Mouse (Mus musculus): Measurements from ENCODE around the gene Smurf1.

Gene Smurf1

DNA sequence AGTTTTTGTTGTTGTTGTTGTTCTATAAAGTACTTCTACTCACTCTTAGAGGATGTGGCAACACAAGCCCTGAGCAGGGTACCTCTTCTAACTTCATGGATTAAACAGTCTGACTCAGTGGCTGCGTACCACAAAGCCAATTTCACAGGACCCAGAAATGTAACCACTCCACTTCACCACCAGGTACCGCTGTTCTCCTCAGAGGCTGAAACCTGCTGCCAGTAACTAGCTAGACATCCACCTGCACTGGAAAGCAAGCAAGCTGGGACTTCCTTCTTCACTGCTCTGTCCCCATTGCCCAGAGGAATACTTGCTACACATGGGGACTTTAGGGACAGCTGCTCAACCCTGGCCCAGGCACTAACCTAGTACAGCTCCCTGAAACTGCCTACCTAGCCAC is 58.1 kb downstream of the Smurf1 start:
- no peak for TF ChIP-seq POU5F1 (IDR thresholded peaks at IDR 0.05; ENCODE audit: borderline replicate concordance, low read length)
- TF ChIP-seq CTCF (conservative IDR thresholded peaks at IDR 0.05; ENCODE audit: low read length) = peak; percentile 73
- H3K9me3 ChIP-seq (ENCODE audit: low read length) = no peaks in the 10 kb centered on the region
- no peak overlapping the region for H3K4me3 ChIP-seq (replicated peaks; ENCODE audit: low read length)
- H3K4me1 ChIP-seq (replicated peaks; ENCODE audit: low read depth, low read length) = peaks cover 88% of the 10 kb centered on the region
- H3K27me3 ChIP-seq (ENCODE audit: insufficient read depth, low read length) = no peaks in the 10 kb centered on the region
- 0 out of 2 replicates have a peak, but pooled peaks cover 5% of the 10 kb centered on the region for H3K36me3 ChIP-seq (ENCODE audit: insufficient read depth, low read length)

- H3K27me3 ChIP-seq (ENCODE audit: insufficient read depth, low read length) = no peaks in the 10 kb centered on the region
- TF ChIP-seq NANOG (IDR thresholded peaks at IDR 0.05; ENCODE audit: borderline replicate concordance, low read length) (no peak), POU5F1 (IDR thresholded peaks at IDR 0.05; ENCODE audit: borderline replicate concordance, low read length) (no peak), CTCF (conservative IDR thresholded peaks at IDR 0.05; ENCODE audit: low read length) (no peak)
- H3K9me3 ChIP-seq (ENCODE audit: low read length) = no peaks in the 10 kb centered on the region
- H3K4me1 ChIP-seq (replicated peaks; ENCODE audit: low read depth, low read length) = peaks cover 82% of the 10 kb centered on the region
- H3K4me3 ChIP-seq (replicated peaks; ENCODE audit: low read length) = no peak overlapping the region
- peaks cover 28% of the 10 kb centered on the region for H3K36me3 ChIP-seq (ENCODE audit: insufficient read depth, low read length)
Measured at GRCm38 (mm10) chr5:144904356-144905134, 61.1 kb downstream of the Smurf1 start.

DNA sequence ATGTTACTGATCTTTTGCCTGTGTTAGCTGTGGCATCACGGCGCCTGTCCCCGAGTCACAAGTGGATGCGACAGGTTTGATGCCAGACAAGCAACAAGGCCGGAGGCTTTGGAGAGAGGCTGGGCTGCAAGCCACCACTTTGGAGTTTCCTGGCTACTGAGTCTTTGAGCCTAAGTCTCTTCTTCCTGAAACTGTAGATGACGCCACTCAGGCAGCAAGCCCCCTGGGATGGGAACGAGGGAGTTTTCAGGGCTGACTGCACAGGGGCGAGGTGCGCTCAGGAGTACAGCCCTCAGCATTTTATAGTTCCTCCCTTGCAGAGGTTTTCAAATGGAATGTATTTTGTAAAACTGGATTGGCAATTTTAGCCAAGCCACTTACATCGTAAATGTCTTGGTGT is 63.9 kb downstream of the Smurf1 start:
- H3K4me1 ChIP-seq (replicated peaks; ENCODE audit: low read depth, low read length) = peaks cover 79% of the 10 kb centered on the region

DNA sequence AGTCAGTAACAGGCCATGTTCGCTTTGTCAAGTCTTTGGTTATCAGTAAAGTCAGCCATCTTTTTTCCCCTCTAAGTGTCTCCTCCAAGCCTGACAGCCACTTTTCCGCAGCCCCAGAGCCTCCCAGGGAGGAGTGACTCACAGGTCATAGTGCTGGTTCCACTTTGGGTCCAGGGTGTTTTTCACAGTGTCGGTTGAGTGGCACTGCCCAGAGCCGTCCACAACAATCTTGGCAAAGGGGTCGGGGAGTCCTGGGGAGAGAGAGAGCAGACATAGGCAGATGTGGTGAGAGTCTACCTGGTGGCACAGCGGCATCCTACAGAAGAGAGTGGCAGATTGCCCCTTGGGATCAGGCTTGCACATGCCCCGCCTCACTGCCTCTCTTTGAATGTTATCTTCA is 64.6 kb downstream of the Smurf1 start:
- Histone ChIP-seq H3K4me3 (replicated peaks; ENCODE audit: low read length) (no peak overlapping the region), H3K4me1 (replicated peaks; ENCODE audit: low read depth, low read length) (peaks cover 83% of the 10 kb centered on the region), H3K9me3 (ENCODE audit: low read length) (no peaks in the 10 kb centered on the region), H3K36me3 (ENCODE audit: insufficient read depth, low read length) (peaks cover 57% of the 10 kb centered on the region), H3K27me3 (ENCODE audit: insufficient read depth, low read length) (no peaks in the 10 kb centered on the region)
- TF ChIP-seq POU5F1 (IDR thresholded peaks at IDR 0.05; ENCODE audit: borderline replicate concordance, low read length) (no peak), CTCF (conservative IDR thresholded peaks at IDR 0.05; ENCODE audit: low read length) (no peak), NANOG (IDR thresholded peaks at IDR 0.05; ENCODE audit: borderline replicate concordance, low read length) (no peak)

More for the DNA sequence above, 63.9 kb downstream of the Smurf1 start:
- no peak for TF ChIP-seq CTCF (conservative IDR thresholded peaks at IDR 0.05; ENCODE audit: low read length)
- TF ChIP-seq NANOG (IDR thresholded peaks at IDR 0.05; ENCODE audit: borderline replicate concordance, low read length) = no peak
- TF ChIP-seq POU5F1 (IDR thresholded peaks at IDR 0.05; ENCODE audit: borderline replicate concordance, low read length) = no peak
- Histone ChIP-seq H3K4me3 (replicated peaks; ENCODE audit: low read length) (no peak overlapping the region), H3K9me3 (ENCODE audit: low read length) (no peaks in the 10 kb centered on the region), H3K27me3 (ENCODE audit: insufficient read depth, low read length) (no peaks in the 10 kb centered on the region), H3K36me3 (ENCODE audit: insufficient read depth, low read length) (peaks cover 49% of the 10 kb centered on the region)

DNA sequence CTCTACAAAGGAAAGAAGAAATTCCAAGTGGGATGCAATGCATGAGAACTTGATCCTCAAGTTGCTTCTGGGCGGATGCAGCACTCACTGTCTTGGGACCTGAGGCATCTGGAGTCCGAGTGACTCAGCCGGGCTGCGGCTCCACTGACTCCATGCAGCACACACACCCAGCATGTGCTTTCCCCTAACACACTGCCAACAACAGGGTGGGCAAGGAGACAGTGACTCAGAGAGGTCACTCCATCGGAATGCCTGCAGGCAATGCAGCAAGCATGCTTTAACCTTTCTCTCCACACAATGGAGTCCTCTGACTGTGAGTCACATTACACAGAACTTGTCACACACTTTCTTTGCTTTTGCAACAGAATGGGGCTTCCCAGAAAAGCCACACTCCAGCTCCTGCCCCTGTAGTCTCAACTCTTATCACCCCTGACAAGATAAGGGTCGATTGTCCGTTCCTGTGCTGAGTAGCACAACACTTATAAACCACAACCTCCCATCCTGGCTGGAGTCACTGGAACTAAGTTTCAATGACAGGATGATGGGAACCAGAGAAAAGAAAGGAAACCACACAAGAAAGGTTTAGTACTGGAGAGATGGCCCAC is 67.1 kb downstream of the Smurf1 start:
- Histone ChIP-seq H3K27me3 (ENCODE audit: insufficient read depth, low read length) (no peaks in the 10 kb centered on the region), H3K4me3 (replicated peaks; ENCODE audit: low read length) (no peak overlapping the region), H3K4me1 (replicated peaks; ENCODE audit: low read depth, low read length) (peaks cover 60% of the 10 kb centered on the region), H3K9me3 (ENCODE audit: low read length) (no peaks in the 10 kb centered on the region), H3K36me3 (ENCODE audit: insufficient read depth, low read length) (peaks cover 70% of the 10 kb centered on the region)
- no peak for TF ChIP-seq NANOG (IDR thresholded peaks at IDR 0.05; ENCODE audit: borderline replicate concordance, low read length)

GRCm38 (mm10) chr5:144897881-144898280 is 67.8 kb downstream of the Smurf1 start:
- TF ChIP-seq CTCF (conservative IDR thresholded peaks at IDR 0.05; ENCODE audit: low read length) = no peak
- no peak for TF ChIP-seq POU5F1 (IDR thresholded peaks at IDR 0.05; ENCODE audit: borderline replicate concordance, low read length)
- TF ChIP-seq NANOG (IDR thresholded peaks at IDR 0.05; ENCODE audit: borderline replicate concordance, low read length) = no peak
- H3K36me3 ChIP-seq (ENCODE audit: insufficient read depth, low read length) = peaks cover 76% of the 10 kb centered on the region
- H3K4me1 ChIP-seq (replicated peaks; ENCODE audit: low read depth, low read length) = peaks cover 53% of the 10 kb centered on the region
- no peaks in the 10 kb centered on the region for H3K9me3 ChIP-seq (ENCODE audit: low read length)
- H3K4me3 ChIP-seq (replicated peaks; ENCODE audit: low read length) = no peak overlapping the region
- no peaks in the 10 kb centered on the region for H3K27me3 ChIP-seq (ENCODE audit: insufficient read depth, low read length)

DNA sequence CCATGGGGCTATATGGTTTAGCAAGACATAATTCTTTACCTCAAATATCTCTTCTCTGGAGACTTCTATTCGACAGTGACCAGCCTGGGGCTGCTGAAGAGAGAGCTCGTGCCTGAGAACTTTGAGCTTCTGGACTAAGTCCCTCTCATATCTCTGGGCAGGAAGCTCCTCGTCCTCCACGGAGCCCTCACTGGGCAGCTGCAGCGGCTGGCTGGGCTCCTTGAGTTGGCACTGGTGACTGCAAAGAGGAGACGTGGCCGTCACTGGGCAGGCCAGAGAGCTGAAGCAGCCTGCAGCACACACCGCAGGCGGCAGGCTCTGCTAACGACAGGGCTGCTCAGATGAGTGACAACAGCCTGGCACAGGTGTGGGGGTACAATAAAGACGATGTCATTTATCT is 74.4 kb downstream of the Smurf1 start:
- Histone ChIP-seq H3K4me1 (replicated peaks; ENCODE audit: low read depth, low read length) (no peaks in the 10 kb centered on the region), H3K4me3 (replicated peaks; ENCODE audit: low read length) (no peak overlapping the region), H3K9me3 (ENCODE audit: low read length) (peaks cover 10% of the 10 kb centered on the region), H3K27me3 (ENCODE audit: insufficient read depth, low read length) (no peaks in the 10 kb centered on the region), H3K36me3 (ENCODE audit: insufficient read depth, low read length) (peaks cover 89% of the 10 kb centered on the region)
- no peak for TF ChIP-seq CTCF (conservative IDR thresholded peaks at IDR 0.05; ENCODE audit: low read length)
- TF ChIP-seq NANOG (IDR thresholded peaks at IDR 0.05; ENCODE audit: borderline replicate concordance, low read length) = no peak

DNA sequence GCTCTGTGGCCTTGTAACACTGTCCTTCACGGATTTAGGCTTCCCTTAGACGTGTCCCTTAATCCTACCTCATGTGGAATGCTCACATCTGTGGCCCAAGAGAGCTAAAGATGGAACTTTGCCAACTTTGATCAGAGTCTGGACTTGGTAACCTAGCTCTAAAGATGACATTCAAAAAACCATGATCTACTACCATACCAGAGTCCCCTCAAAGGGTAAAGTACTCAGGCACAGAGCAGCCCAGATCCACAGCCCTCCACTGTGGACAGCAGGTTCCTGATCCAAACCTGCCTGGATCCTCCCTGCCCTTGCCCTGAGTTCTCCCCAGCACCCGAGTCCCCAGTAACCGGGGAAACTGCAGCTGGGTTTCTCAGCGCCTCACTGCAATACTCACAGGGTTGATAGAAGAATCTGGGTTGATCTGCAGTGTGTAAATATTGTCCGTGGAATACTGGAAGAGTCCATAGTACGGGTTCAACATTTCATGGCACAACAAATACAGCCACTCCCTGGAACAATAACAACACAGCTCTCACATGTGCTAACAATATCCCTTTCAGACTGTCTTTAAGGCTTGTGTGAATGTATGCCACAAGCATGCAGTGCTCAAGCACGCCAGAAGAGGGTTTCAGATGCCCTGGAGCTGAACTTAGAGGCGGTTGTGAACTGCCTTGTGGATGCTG is 79.5 kb downstream of the Smurf1 start:
- no peaks in the 10 kb centered on the region for H3K4me1 ChIP-seq (replicated peaks; ENCODE audit: low read depth, low read length)
- TF ChIP-seq NANOG (IDR thresholded peaks at IDR 0.05; ENCODE audit: borderline replicate concordance, low read length) (no peak), POU5F1 (IDR thresholded peaks at IDR 0.05; ENCODE audit: borderline replicate concordance, low read length) (no peak), CTCF (conservative IDR thresholded peaks at IDR 0.05; ENCODE audit: low read length) (no peak)
- H3K27me3 ChIP-seq (ENCODE audit: insufficient read depth, low read length) = no peaks in the 10 kb centered on the region
- H3K4me3 ChIP-seq (replicated peaks; ENCODE audit: low read length) = no peak overlapping the region
- peaks cover 97% of the 10 kb centered on the region for H3K36me3 ChIP-seq (ENCODE audit: insufficient read depth, low read length)
- peaks cover 25% of the 10 kb centered on the region for H3K9me3 ChIP-seq (ENCODE audit: low read length)
